Mouse (Mus musculus): ENCODE data around the gene Lrrc57. TPM values are rescaled to one million over a fixed set of nuclear protein-coding genes. Genes with fewer than 3 reads are reported as not detected.

Lrrc57 gene
- polyA plus RNA-seq, 1 experiment from 2014 or later = 19.2 TPM

DNA sequence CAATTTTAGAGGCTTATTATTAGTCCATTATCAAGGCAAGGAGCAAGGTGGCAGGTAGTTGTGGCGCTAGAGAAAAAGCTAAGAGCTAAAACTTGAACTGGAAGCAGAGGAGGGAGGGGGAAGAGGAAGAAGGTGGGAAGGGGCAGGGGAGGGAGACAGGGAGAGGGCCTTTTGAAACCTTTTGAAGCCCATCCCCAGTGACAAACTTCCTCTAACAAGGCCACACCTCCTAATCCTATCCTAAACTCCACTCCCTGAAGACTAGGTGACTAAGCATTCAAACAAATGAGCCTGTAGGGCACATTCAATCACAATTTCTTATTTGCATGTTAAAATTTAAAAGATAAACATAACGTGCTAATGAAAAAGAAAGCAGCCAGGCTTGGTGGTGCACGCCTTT lies 50.5 kb downstream of the Lrrc57 start:
- H3K27me3 ChIP-seq (ENCODE audit: insufficient read depth, low read length) = no peaks in the 10 kb centered on the region
- no peak overlapping the region for H3K4me3 ChIP-seq (replicated peaks; ENCODE audit: low read depth, low read length)
- ATAC-seq (replicated peaks; ENCODE audit: low FRiP score, low read depth) = no peak
- 79% methylated on average over 3 of the region's 3 CpGs for WGBS
- peaks cover 3% of the 10 kb centered on the region; the same call in 1 of the 2 replicates for H3K36me3 ChIP-seq (ENCODE audit: insufficient read depth, low read length)
- DNase-seq (ENCODE audit: low spot score) = no peak
- no peaks in the 10 kb centered on the region for H3K4me1 ChIP-seq (replicated peaks; ENCODE audit: insufficient read depth, low read length)
- no peak overlapping the region for H3K9ac ChIP-seq (ENCODE audit: low read depth, low read length)
- H3K27ac ChIP-seq = no peak overlapping the region
- no peak overlapping the region for H3K4me2 ChIP-seq (ENCODE audit: low read length)
- TF ChIP-seq CTCF (IDR thresholded peaks at IDR 0.05; ENCODE audit: low read depth) = no peak
- no peaks in the 10 kb centered on the region for H3K9me3 ChIP-seq (replicated peaks; ENCODE audit: low read length)

DNA sequence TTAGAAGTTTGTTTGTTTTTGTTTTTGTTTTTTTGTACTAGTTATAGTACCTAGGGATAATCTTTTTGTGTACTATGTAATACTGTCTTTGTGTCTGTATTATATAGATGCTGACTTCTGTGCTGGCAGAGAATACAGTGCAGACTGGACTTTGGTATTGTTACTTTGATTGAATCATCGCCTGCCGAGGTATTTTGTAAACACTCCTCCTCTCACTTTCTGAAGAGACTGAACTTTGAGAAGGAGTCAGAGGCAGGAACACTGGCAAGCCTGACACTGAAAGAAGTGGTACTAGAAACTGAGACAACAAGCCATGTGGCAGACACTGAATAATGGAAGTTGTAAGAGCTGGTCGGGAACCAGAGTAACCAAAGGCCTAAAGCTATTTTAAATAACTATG lies 52.5 kb downstream of the Lrrc57 start:
- Histone ChIP-seq H3K36me3 (ENCODE audit: insufficient read depth, low read length) (peaks cover 4% of the 10 kb centered on the region; the same call in 1 of the 2 replicates), H3K4me1 (replicated peaks; ENCODE audit: insufficient read depth, low read length) (no peaks in the 10 kb centered on the region), H3K27me3 (ENCODE audit: insufficient read depth, low read length) (no peaks in the 10 kb centered on the region), H3K27ac (no peak overlapping the region), H3K9me3 (replicated peaks; ENCODE audit: low read length) (no peaks in the 10 kb centered on the region), H3K4me2 (ENCODE audit: low read length) (no peak overlapping the region), H3K4me3 (replicated peaks; ENCODE audit: low read depth, low read length) (no peak overlapping the region), H3K9ac (ENCODE audit: low read depth, low read length) (no peak overlapping the region)
- TF ChIP-seq CTCF (IDR thresholded peaks at IDR 0.05; ENCODE audit: low read depth) = no peak
- ATAC-seq (replicated peaks; ENCODE audit: low FRiP score, low read depth) (no peak), DNase-seq (ENCODE audit: low spot score) (no peak)
- WGBS = 68% methylated on average over 3 of the region's 3 CpGs

Other genes starting within 250 kb of the Lrrc57 start
- gene Ganc, start 205.6 kb downstream of the Lrrc57 start, polyA plus RNA-seq (2015; fragmentation: Nextera tagmentation; extraction: Ambion mirVana) = 13.5 and 13.7 TPM in 2 replicates
- gene Tmem87a, start 205.4 kb downstream of the Lrrc57 start, polyA plus RNA-seq (2015; fragmentation: Nextera tagmentation; extraction: Ambion mirVana) = 10.4 and 12.0 TPM in 2 replicates
- gene Capn3, start 153.5 kb downstream of the Lrrc57 start, polyA plus RNA-seq (2015; fragmentation: Nextera tagmentation; extraction: Ambion mirVana) = 1.6 and 2.0 TPM in 2 replicates
- gene Zfp106, start 45.7 kb downstream of the Lrrc57 start, polyA plus RNA-seq (2015; fragmentation: Nextera tagmentation; extraction: Ambion mirVana) = 32.5 and 36.5 TPM in 2 replicates
- gene Snap23, start 41.8 kb downstream of the Lrrc57 start, polyA plus RNA-seq (2015; fragmentation: Nextera tagmentation; extraction: Ambion mirVana) = 36.3 and 39.5 TPM in 2 replicates
- 14.1 and 18.4 TPM in 2 replicates for gene Haus2, start 137 bp downstream of the Lrrc57 start, polyA plus RNA-seq (2015; fragmentation: Nextera tagmentation; extraction: Ambion mirVana)
- gene Stard9, start 19.6 kb upstream of the Lrrc57 start, polyA plus RNA-seq (2015; fragmentation: Nextera tagmentation; extraction: Ambion mirVana) = 4.3 and 4.5 TPM in 2 replicates
- 3.8 and 4.8 TPM in 2 replicates for gene Cdan1, start 240.6 kb upstream of the Lrrc57 start, polyA plus RNA-seq (2015; fragmentation: Nextera tagmentation; extraction: Ambion mirVana)
- 2.2 and 2.3 TPM in 2 replicates for gene Ttbk2, start 241.1 kb upstream of the Lrrc57 start, polyA plus RNA-seq (2015; fragmentation: Nextera tagmentation; extraction: Ambion mirVana)